Mouse (Mus musculus) E14TG2a.4 (cell line): ENCODE results near the gene Ddx1.

Source experiments
- CTCF ChIP-seq: conservative IDR thresholded peaks from 2 replicates; pipeline ENCODE4 v1.5.1; 2014; ENCODE audit warnings: low read length
- NANOG ChIP-seq: IDR thresholded peaks from 2 replicates; pipeline ENCODE4 v1.6.1; 2014; ENCODE audit warnings: borderline replicate concordance, low read length, mixed read lengths
- POU5F1 ChIP-seq: IDR thresholded peaks from 2 replicates; pipeline ENCODE4 v1.6.1; 2014; ENCODE audit warnings: low read length, borderline replicate concordance

DNA sequence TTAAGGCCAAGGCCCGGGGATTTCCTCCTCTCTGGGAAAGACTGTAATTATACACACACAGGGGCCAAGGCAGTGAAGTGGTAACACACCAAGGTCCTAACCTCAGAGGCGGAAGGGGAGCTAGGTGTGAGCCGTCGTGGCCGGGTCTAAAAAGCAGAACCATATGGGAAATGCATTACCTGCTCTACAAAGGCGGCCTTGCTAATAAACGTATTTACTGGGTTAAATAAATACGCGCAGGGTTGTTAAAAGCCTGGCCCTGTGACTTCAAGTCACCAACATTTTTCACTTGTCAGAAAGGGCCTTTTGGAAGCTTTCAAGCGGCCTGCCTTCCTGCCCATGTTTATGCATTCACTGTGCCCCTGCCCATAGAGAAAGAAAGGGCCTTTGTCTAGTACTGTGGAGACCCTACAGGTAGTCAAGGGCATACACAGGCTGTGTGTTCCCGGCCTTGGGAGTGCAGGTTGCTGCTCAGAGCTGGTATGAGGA is 64.1 kb downstream of the Ddx1 start:
- TF ChIP-seq CTCF, result no peak
- no peak for TF ChIP-seq NANOG
- no peak for TF ChIP-seq POU5F1
